Comparison of ENCODE assay signal across 23 mouse cellular contexts in genomic region chr12:21268083-21268616, GRCm38 (mm10). TPM values are rescaled to one million over a fixed set of nuclear protein-coding genes. Genes with fewer than 3 reads are reported as not detected.
DNase-seq lines count a peak whose midpoint lies in the region; ATAC-seq and TF ChIP-seq lines count a peak whose summit lies in the region.
"Had no signal": no experiment of that assay in that cellular context is flagged by ENCODE, and none has a peak within 500 bp of the region (broad histone marks: within the 10 kb centered on the region; RNA-seq: fewer than 3 reads in every experiment).

No protein-coding gene starts in this region.

- no peaks in the 10 kb centered on the region for H3K27me3 ChIP-seq in neural tube, embryonic 15.5 days (replicated peaks)
- H3K27me3 ChIP-seq: forebrain, embryonic 13.5 days; heart, embryonic 15.5 days; hindbrain, embryonic 13.5 days; intestine, embryonic 15.5 days had no signal

- peaks cover 58% of the 10 kb centered on the region for H3K36me3 ChIP-seq in neural tube, embryonic 15.5 days

- intact Hi-C loops in left cerebral cortex, adult 2 months (cut with DNase I) = no loop called here

- H3K4me2 ChIP-seq in neural tube, embryonic 15.5 days = no peak overlapping the region
- H3K4me2 ChIP-seq: forebrain, embryonic 13.5 days; heart, embryonic 11.5 days; heart, embryonic 15.5 days; hindbrain, embryonic 13.5 days; intestine, embryonic 15.5 days had no signal

- H3K4me1 ChIP-seq in neural tube, embryonic 15.5 days = no peaks in the 10 kb centered on the region
- H3K4me1 ChIP-seq: embryonic facial prominence, embryonic 10.5 days; forebrain, embryonic 13.5 days; hindbrain, embryonic 13.5 days had no signal

- H3K4me3 ChIP-seq in left cerebral cortex, adult 2 months = no peak overlapping the region
- H3K4me3 ChIP-seq in neural tube, embryonic 15.5 days (replicated peaks) = no peak overlapping the region
- H3K4me3 ChIP-seq: embryonic facial prominence, embryonic 10.5 days; forebrain, embryonic 13.5 days; heart, adult 2 months; heart, embryonic 15.5 days; hindbrain, embryonic 13.5 days; intestine, embryonic 15.5 days had no signal

- 90% methylated on average over 8 of the region's 8 CpGs for WGBS in neural tube, embryonic 15.5 days

- TF ChIP-seq CTCF in left cerebral cortex, adult 2 months (IDR thresholded peaks at IDR 0.05) = no peak

- no peaks in the 10 kb centered on the region for H3K9me3 ChIP-seq in neural tube, embryonic 15.5 days (replicated peaks)
- H3K9me3 ChIP-seq: embryonic facial prominence, embryonic 10.5 days; forebrain, embryonic 13.5 days; G1E; heart, embryonic 15.5 days; hindbrain, embryonic 13.5 days; intestine, embryonic 15.5 days had no signal

- no peak overlapping the region for H3K27ac ChIP-seq in left cerebral cortex, adult 2 months
- H3K27ac ChIP-seq in neural tube, embryonic 15.5 days (replicated peaks) = no peak overlapping the region
- H3K27ac ChIP-seq: embryonic facial prominence, embryonic 10.5 days; forebrain, embryonic 13.5 days; heart, adult 2 months; heart, embryonic 15.5 days; hindbrain, embryonic 13.5 days; hindbrain, postnatal 0 days; intestine, embryonic 15.5 days had no signal

- H3K9ac ChIP-seq in neural tube, embryonic 15.5 days (replicated peaks) = no peak overlapping the region
- H3K9ac ChIP-seq: forebrain, embryonic 13.5 days; forebrain, postnatal 0 days; heart, embryonic 15.5 days; hindbrain, embryonic 13.5 days; intestine, embryonic 15.5 days had no signal

- no peak for ATAC-seq in neural tube, embryonic 15.5 days (ENCODE audit: low FRiP score)
- ATAC-seq: CD4-positive, CD25-positive, alpha-beta regulatory T cell, adult 4 months; forebrain, embryonic 13.5 days; forebrain, postnatal 0 days; hindbrain, postnatal 0 days; intestine, embryonic 15.5 days had no signal

- DNase-seq in adrenal gland, adult 2 months = peak; percentile 5
- DNase-seq in adrenal gland, postnatal 14 days = no peak
- DNase-seq in cerebellum, adult 11-12 months = peak; percentile 67
- peak; percentile 85 for DNase-seq in cerebellum, adult 9-10 months
- peak; percentile 69 to 73 for DNase-seq in cerebellum, postnatal 25 days
- no peak for DNase-seq in left cerebral cortex, adult 2 months (ENCODE audit: extremely low spot score in 1 of 2, low spot score in 2 of 2)
- no peak for DNase-seq in liver
- DNase-seq: adrenal gland, postnatal 10 days; B cell, adult 2 months; forebrain, postnatal 0 days; gastrocnemius, postnatal 14 days; heart, adult 2 months; heart, postnatal 14 days had no signal

RNA-seq across cellular contexts. Expression of gene Cpsf3, which starts 17.0 kb away (rescaled TPM):
- 10 to 100 TPM; 63.9 to 67.1 TPM for total RNA-seq in adrenal gland, adult 2 months (2021)
- 12.9 and 21.2 TPM in 2 replicates for polyA plus RNA-seq in adrenal gland, adult 2 months (2012; rRNA removed)
- 63.3 and 77.7 TPM in 2 replicates for total RNA-seq in adrenal gland, postnatal 14 days (2021)
- total RNA-seq in left cerebral cortex, adult 2 months (2021) = 10 to 100 TPM; 43.8 to 54.1 TPM
- 78.0 and 89.4 TPM in 2 replicates for polyA plus RNA-seq in neural tube, embryonic 15.5 days (2015; fragmentation: Nextera tagmentation; extraction: Ambion mirVana)

RNA-seq across cellular contexts. Expression of gene Itgb1bp1, which starts 17.9 kb away (rescaled TPM):
- total RNA-seq in adrenal gland, adult 2 months (2021) = 10 to 100 TPM; 82.2 to 97.0 TPM
- 12.6 and 18.8 TPM in 2 replicates for polyA plus RNA-seq in adrenal gland, adult 2 months (2012; rRNA removed)
- 70.1 and 70.4 TPM in 2 replicates for total RNA-seq in adrenal gland, postnatal 14 days (2021)
- 10 to 100 TPM; 33.4 to 34.3 TPM for total RNA-seq in left cerebral cortex, adult 2 months (2021)
- 34.7 and 36.8 TPM in 2 replicates for polyA plus RNA-seq in neural tube, embryonic 15.5 days (2015; fragmentation: Nextera tagmentation; extraction: Ambion mirVana)

RNA-seq across cellular contexts. Expression of gene Iah1, which starts 48.0 kb away (rescaled TPM):
- total RNA-seq in adrenal gland, adult 2 months (2021) = 10 to 100 TPM; 61.2 to 65.0 TPM
- polyA plus RNA-seq in adrenal gland, adult 2 months (2012; rRNA removed) = 68.7 and 108 TPM in 2 replicates
- 73.4 and 79.7 TPM in 2 replicates for total RNA-seq in adrenal gland, postnatal 14 days (2021)
- 10 to 100 TPM; 12.8 to 13.4 TPM for total RNA-seq in left cerebral cortex, adult 2 months (2021)
- polyA plus RNA-seq in neural tube, embryonic 15.5 days (2015; fragmentation: Nextera tagmentation; extraction: Ambion mirVana) = 25.9 and 33.0 TPM in 2 replicates

Comparison
In these comparisons a context has a peak if more than half of its experiments do, and no peak if none do; other contexts are left out.
1. DNase-seq: peak in adrenal gland, adult 2 months (single experiment), cerebellum, adult 11-12 months (single experiment), cerebellum, adult 9-10 months (single experiment) and cerebellum, postnatal 25 days (2 of 2); none in adrenal gland, postnatal 14 days (single experiment), left cerebral cortex, adult 2 months (0 of 2) and liver (single experiment).